In genomic region chr2:25183336-25183735, GRCm38 (mm10) we compare ENCODE assay signal across 8 mouse cellular contexts. TPM values are rescaled to one million over a fixed set of nuclear protein-coding genes. Genes with fewer than 3 reads are reported as not detected.
A peak's percentile ranks its signal among the peaks of the same experiment; 100 is the strongest.
DNase-seq lines count a peak whose midpoint lies in the region; ATAC-seq and TF ChIP-seq lines count a peak whose summit lies in the region.
"Had no signal": no experiment of that assay in that cellular context is flagged by ENCODE, and none has a peak within 500 bp of the region (broad histone marks: within the 10 kb centered on the region; RNA-seq: fewer than 3 reads in every experiment).

No protein-coding gene starts in this region.

- TF ChIP-seq CTCF in lung, embryonic 14.5 days (IDR thresholded peaks at IDR 0.05; ENCODE audit: low read depth) = no peak

- DNase-seq in lung, embryonic 14.5 days = no peak
- no peak for DNase-seq in lung, postnatal 14 days
- DNase-seq in forebrain, embryonic 10.5 days (ENCODE audit: extremely low spot score, low spot score) = no peak
- DNase-seq in induced T-regulatory cell, adult 2 months (ENCODE audit: low read depth) = peak; percentile 57
- DNase-seq in urinary bladder, adult 18-20 months (ENCODE audit: low spot score in 2 of 2) = no peak
- DNase-seq in urinary bladder, adult 2 months (ENCODE audit: low spot score) = no peak

- 56% methylated on average over 2 of the region's 2 CpGs for WGBS in lung, embryonic 14.5 days
- WGBS in forebrain, embryonic 10.5 days = 85% methylated on average over 2 of the region's 2 CpGs
- WGBS in stomach, embryonic 15.5 days = 76% methylated on average over 2 of the region's 2 CpGs

- no peaks in the 10 kb centered on the region for H3K9me3 ChIP-seq in lung, embryonic 14.5 days (ENCODE audit: low read depth, low read length)
- H3K9me3 ChIP-seq in forebrain, embryonic 10.5 days = no peaks in the 10 kb centered on the region
- no peaks in the 10 kb centered on the region for H3K9me3 ChIP-seq in stomach, embryonic 15.5 days

- peaks cover under 1% of the 10 kb centered on the region for H3K4me1 ChIP-seq in lung, embryonic 14.5 days (ENCODE audit: insufficient read depth)
- peaks cover 85% of the 10 kb centered on the region for H3K4me1 ChIP-seq in forebrain, embryonic 10.5 days
- H3K4me1 ChIP-seq in stomach, embryonic 15.5 days = peaks cover 31% of the 10 kb centered on the region

- no peak overlapping the region for H3K27ac ChIP-seq in lung, embryonic 14.5 days (ENCODE audit: low read depth)
- peak overlapping the region; percentile 96; the same call in 1 of the 2 replicates for H3K27ac ChIP-seq in forebrain, embryonic 10.5 days
- no peak overlapping the region for H3K27ac ChIP-seq in stomach, embryonic 15.5 days

- no peak overlapping the region for H3K4me3 ChIP-seq in lung, embryonic 14.5 days (ENCODE audit: low read depth, low read length)
- peak overlapping the region; percentile 84 for H3K4me3 ChIP-seq in forebrain, embryonic 10.5 days
- no peak overlapping the region for H3K4me3 ChIP-seq in stomach, embryonic 15.5 days (replicated peaks)

- H3K36me3 ChIP-seq in lung, embryonic 14.5 days (ENCODE audit: insufficient read depth) = no peaks in the 10 kb centered on the region
- peaks cover 19% of the 10 kb centered on the region for H3K36me3 ChIP-seq in forebrain, embryonic 10.5 days (replicated peaks)
- no peaks in the 10 kb centered on the region for H3K36me3 ChIP-seq in stomach, embryonic 15.5 days

- H3K27me3 ChIP-seq in lung, embryonic 14.5 days (ENCODE audit: insufficient read depth, low read length) = peaks cover 60% of the 10 kb centered on the region
- peaks cover 67% of the 10 kb centered on the region for H3K27me3 ChIP-seq in forebrain, embryonic 10.5 days (ENCODE audit: poor library complexity, severe bottlenecking)
- H3K27me3 ChIP-seq in stomach, embryonic 15.5 days (replicated peaks) = peaks cover 42% of the 10 kb centered on the region

- peak overlapping the region; percentile 91; the same call in 1 of the 2 replicates for H3K4me2 ChIP-seq in lung, embryonic 14.5 days
- H3K4me2 ChIP-seq in stomach, embryonic 15.5 days = peak overlapping the region; percentile 94; the same call in 1 of the 2 replicates

- ATAC-seq in lung, embryonic 14.5 days (ENCODE audit: insufficient read depth) = no peak
- no peak for ATAC-seq in stomach, embryonic 15.5 days (ENCODE audit: insufficient read depth, low FRiP score, low read depth)

- H3K9ac ChIP-seq in lung, embryonic 14.5 days = no peak overlapping the region
- no peak overlapping the region for H3K9ac ChIP-seq in stomach, embryonic 15.5 days

RNA-seq across cellular contexts. Expression of gene Nrarp, which starts 2.8 kb away (rescaled TPM):
- 13.7 and 14.9 TPM in 2 replicates for polyA plus RNA-seq in lung, embryonic 14.5 days (2014; fragmentation: Nextera tagmentation; extraction: Ambion mirVana)
- polyA plus RNA-seq in forebrain, embryonic 10.5 days (2016; fragmentation: Nextera tagmentation; extraction: Ambion mirVana) = 37.4 and 40.7 TPM in 2 replicates
- 16.9 and 17.1 TPM in 2 replicates for polyA plus RNA-seq in stomach, embryonic 15.5 days (2015; fragmentation: Nextera tagmentation; extraction: Ambion mirVana)
- polyA plus RNA-seq in urinary bladder, adult 2 months (2012; rRNA removed) = 50.1 and 60.0 TPM in 2 replicates

RNA-seq across cellular contexts. Expression of gene Tor4a, which starts 13.3 kb away (rescaled TPM):
- 7.5 and 8.2 TPM in 2 replicates for polyA plus RNA-seq in lung, embryonic 14.5 days (2014; fragmentation: Nextera tagmentation; extraction: Ambion mirVana)
- 1.3 and 1.5 TPM in 2 replicates for polyA plus RNA-seq in forebrain, embryonic 10.5 days (2016; fragmentation: Nextera tagmentation; extraction: Ambion mirVana)
- polyA plus RNA-seq in stomach, embryonic 15.5 days (2015; fragmentation: Nextera tagmentation; extraction: Ambion mirVana) = 15.5 and 17.2 TPM in 2 replicates
- 22.6 and 25.3 TPM in 2 replicates for polyA plus RNA-seq in urinary bladder, adult 2 months (2012; rRNA removed)

RNA-seq across cellular contexts. Expression of gene Nelfb, which starts 28.0 kb away (rescaled TPM):
- 96.6 and 108 TPM in 2 replicates for polyA plus RNA-seq in lung, embryonic 14.5 days (2014; fragmentation: Nextera tagmentation; extraction: Ambion mirVana)
- polyA plus RNA-seq in forebrain, embryonic 10.5 days (2016; fragmentation: Nextera tagmentation; extraction: Ambion mirVana) = 128 and 130 TPM in 2 replicates
- 105 and 106 TPM in 2 replicates for polyA plus RNA-seq in stomach, embryonic 15.5 days (2015; fragmentation: Nextera tagmentation; extraction: Ambion mirVana)
- 55.4 and 60.6 TPM in 2 replicates for polyA plus RNA-seq in urinary bladder, adult 2 months (2012; rRNA removed)

RNA-seq across cellular contexts. Expression of gene Stpg3, which starts 31.1 kb away (rescaled TPM):
- polyA plus RNA-seq in lung, embryonic 14.5 days (2014; fragmentation: Nextera tagmentation; extraction: Ambion mirVana) = not detected in 2 replicates
- polyA plus RNA-seq in forebrain, embryonic 10.5 days (2016; fragmentation: Nextera tagmentation; extraction: Ambion mirVana) = not detected in 2 replicates
- 0.18 TPM in 1 of 2 replicates, not detected in the other for polyA plus RNA-seq in stomach, embryonic 15.5 days (2015; fragmentation: Nextera tagmentation; extraction: Ambion mirVana)
- not detected in 2 replicates for polyA plus RNA-seq in urinary bladder, adult 2 months (2012; rRNA removed)
- polyA plus RNA-seq: spleen, adult 2 months had no signal

RNA-seq across cellular contexts. Expression of gene Fam166a, which starts 35.2 kb away (rescaled TPM):
- polyA plus RNA-seq in lung, embryonic 14.5 days (2014; fragmentation: Nextera tagmentation; extraction: Ambion mirVana) = 0.47 TPM in 1 of 2 replicates, not detected in the other
- polyA plus RNA-seq in forebrain, embryonic 10.5 days (2016; fragmentation: Nextera tagmentation; extraction: Ambion mirVana) = 0.67 and 0.80 TPM in 2 replicates
- polyA plus RNA-seq in stomach, embryonic 15.5 days (2015; fragmentation: Nextera tagmentation; extraction: Ambion mirVana) = 0.92 and 1.5 TPM in 2 replicates
- 0.08 and 0.10 TPM in 2 replicates for polyA plus RNA-seq in urinary bladder, adult 2 months (2012; rRNA removed)
